Mouse (Mus musculus): Measurements from ENCODE around the gene Rasal2. TPM values are rescaled to one million over a fixed set of nuclear protein-coding genes. Genes with fewer than 3 reads are reported as not detected.

Rasal2 gene
- total RNA-seq, 2 experiments from 2014 or later: 13.5 to 14.3 TPM

GRCm38 (mm10) chr1:157388027-157388426 is 24.4 kb downstream of the Rasal2 start:
- intact Hi-C loops (cut with DNase I; ENCODE audit: low total_unique reads): no loop called here

GRCm38 (mm10) chr1:157380694-157381093 is 31.7 kb downstream of the Rasal2 start:
- intact Hi-C loops (cut with DNase I; ENCODE audit: low total_unique reads): no loop called here
- no peak for DNase-seq

More at GRCm38 (mm10) chr1:157388027-157388426, 24.4 kb downstream of the Rasal2 start:
- no peak for DNase-seq

GRCm38 (mm10) chr1:157370397-157370796 is 42.0 kb downstream of the Rasal2 start:
- DNase-seq: no peak
- intact Hi-C loops (cut with DNase I; ENCODE audit: low total_unique reads): no loop called here

- intact Hi-C loops (cut with DNase I; ENCODE audit: low total_unique reads): no loop called here
- DNase-seq: no peak
Observed at GRCm38 (mm10) chr1:157368316-157368715, 44.1 kb downstream of the Rasal2 start.

- intact Hi-C loops (cut with DNase I; ENCODE audit: low total_unique reads): no loop called here
Observed at GRCm38 (mm10) chr1:157346661-157347060, 65.7 kb downstream of the Rasal2 start.

GRCm38 (mm10) chr1:157343519-157343918 is 68.9 kb downstream of the Rasal2 start:
- DNase-seq: no peak
- intact Hi-C loops (cut with DNase I; ENCODE audit: low total_unique reads): no loop called here

More at GRCm38 (mm10) chr1:157346661-157347060, 65.7 kb downstream of the Rasal2 start:
- no peak for DNase-seq

GRCm38 (mm10) chr1:157334834-157335233 is 77.6 kb downstream of the Rasal2 start:
- DNase-seq: no peak

GRCm38 (mm10) chr1:157328068-157328467 is 84.3 kb downstream of the Rasal2 start:
- DNase-seq: no peak
- intact Hi-C loops (cut with DNase I; ENCODE audit: low total_unique reads): no loop called here

More at GRCm38 (mm10) chr1:157334834-157335233, 77.6 kb downstream of the Rasal2 start:
- intact Hi-C loops (cut with DNase I; ENCODE audit: low total_unique reads): no loop called here

- DNase-seq: no peak
- intact Hi-C loops (cut with DNase I; ENCODE audit: low total_unique reads): no loop called here
Observed at GRCm38 (mm10) chr1:157323091-157323490, 89.3 kb downstream of the Rasal2 start.

- intact Hi-C loops (cut with DNase I; ENCODE audit: low total_unique reads): no loop called here
- no peak for DNase-seq
Observed at GRCm38 (mm10) chr1:157318896-157319295, 93.5 kb downstream of the Rasal2 start.

GRCm38 (mm10) chr1:157301266-157301665 is 111.1 kb downstream of the Rasal2 start:
- intact Hi-C loops (cut with DNase I; ENCODE audit: low total_unique reads): no loop called here

GRCm38 (mm10) chr1:157299559-157299958 is 112.8 kb downstream of the Rasal2 start:
- DNase-seq: no peak

More at GRCm38 (mm10) chr1:157301266-157301665, 111.1 kb downstream of the Rasal2 start:
- no peak for DNase-seq

GRCm38 (mm10) chr1:157298990-157299389 is 113.4 kb downstream of the Rasal2 start:
- intact Hi-C loops (cut with DNase I; ENCODE audit: low total_unique reads): loop anchor here (10.0 kb wide), 2 partner anchors 156 to 384 kb away; partner anchors contain the start of gene Cryzl2
- no peak for DNase-seq

More at GRCm38 (mm10) chr1:157299559-157299958, 112.8 kb downstream of the Rasal2 start:
- intact Hi-C loops (cut with DNase I; ENCODE audit: low total_unique reads): loop anchor here (10.0 kb wide), 2 partner anchors 155 to 385 kb away; partner anchors contain the start of gene Cryzl2

GRCm38 (mm10) chr1:157297137-157297536 is 115.3 kb downstream of the Rasal2 start:
- intact Hi-C loops (cut with DNase I; ENCODE audit: low total_unique reads): loop anchor here (10.0 kb wide), 2 partner anchors 158 to 382 kb away; partner anchors contain the start of gene Cryzl2

GRCm38 (mm10) chr1:157295868-157296267 is 116.5 kb downstream of the Rasal2 start:
- intact Hi-C loops (cut with DNase I; ENCODE audit: low total_unique reads): loop anchor here (10.0 kb wide), 2 partner anchors 159 to 381 kb away; partner anchors contain the start of gene Cryzl2
- DNase-seq: no peak

More at GRCm38 (mm10) chr1:157297137-157297536, 115.3 kb downstream of the Rasal2 start:
- no peak for DNase-seq

- intact Hi-C loops (cut with DNase I; ENCODE audit: low total_unique reads): loop anchor here (10.0 kb wide), 2 partner anchors 165 to 375 kb away; partner anchors contain the start of gene Cryzl2
Observed at GRCm38 (mm10) chr1:157290173-157290572, 122.2 kb downstream of the Rasal2 start.

GRCm38 (mm10) chr1:157289251-157289650 is 123.1 kb downstream of the Rasal2 start:
- DNase-seq: no peak
- intact Hi-C loops (cut with DNase I; ENCODE audit: low total_unique reads): no loop called here

More at GRCm38 (mm10) chr1:157290173-157290572, 122.2 kb downstream of the Rasal2 start:
- DNase-seq: no peak

GRCm38 (mm10) chr1:157286561-157286960 is 125.8 kb downstream of the Rasal2 start:
- intact Hi-C loops (cut with DNase I; ENCODE audit: low total_unique reads): no loop called here
- DNase-seq: peak; percentile 12

- intact Hi-C loops (cut with DNase I; ENCODE audit: low total_unique reads): no loop called here
- DNase-seq: no peak
Observed at GRCm38 (mm10) chr1:157285366-157285765, 127.0 kb downstream of the Rasal2 start.

GRCm38 (mm10) chr1:157280781-157281180 is 131.6 kb downstream of the Rasal2 start:
- intact Hi-C loops (cut with DNase I; ENCODE audit: low total_unique reads): no loop called here
- DNase-seq: no peak

- intact Hi-C loops (cut with DNase I; ENCODE audit: low total_unique reads): loop anchor here (10.0 kb wide), 1 partner anchor 191 kb away; no protein-coding TSS in a partner anchor
- no peak for DNase-seq
Observed at GRCm38 (mm10) chr1:157275672-157276307, 136.6 kb downstream of the Rasal2 start.
